Mouse (Mus musculus) spleen, embryonic (tissue): ENCODE results near the gene Npnt.

Source experiments
- CTCF ChIA-PET: fragments of 350-600 bp; sonication (Branson Sonifier 250); formaldehyde crosslinking; loops from one replicate; lab custom pipeline; 2022; lab: Charles Lee

Npnt gene

DNA sequence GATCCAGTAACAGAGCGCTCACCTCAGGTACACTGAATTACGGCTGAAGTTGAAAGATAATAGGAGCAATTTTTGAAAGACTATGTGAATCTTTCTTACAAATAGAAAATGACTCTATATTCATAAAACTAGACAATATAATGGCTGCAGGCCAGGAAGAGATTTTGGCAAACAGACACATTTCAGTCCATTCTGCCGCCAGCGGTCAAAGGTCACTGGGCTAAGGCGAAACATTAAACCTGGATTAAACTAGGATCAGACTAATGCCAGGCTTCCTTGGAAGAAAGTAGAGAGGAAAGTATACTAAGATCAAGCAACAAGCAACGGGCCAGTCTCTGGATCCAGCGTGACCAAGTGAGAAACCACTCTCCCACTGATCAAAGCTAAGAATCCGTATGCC, 11.1 kb downstream of the Npnt start:
- CTCF ChIA-PET = no interaction called here

DNA sequence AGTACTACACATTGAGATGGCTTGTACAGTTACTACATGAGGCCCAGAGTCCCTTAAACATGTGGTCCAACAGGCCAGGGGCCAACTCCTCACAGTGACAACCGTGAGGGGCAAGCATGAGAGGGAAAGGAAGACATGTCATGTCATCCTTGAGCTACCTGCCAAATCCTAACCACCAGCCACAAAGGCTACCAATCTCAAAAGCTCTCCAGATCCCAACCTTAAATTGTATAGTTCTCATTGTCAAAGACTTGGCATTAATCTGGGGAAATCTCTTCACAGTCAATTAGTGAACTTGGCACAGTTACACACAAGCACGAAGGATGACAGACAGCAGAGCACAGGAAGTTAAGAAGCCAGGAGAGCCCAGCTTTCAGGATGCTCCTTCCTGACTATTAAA, 15.4 kb downstream of the Npnt start:
- CTCF ChIA-PET = no interaction called here

DNA sequence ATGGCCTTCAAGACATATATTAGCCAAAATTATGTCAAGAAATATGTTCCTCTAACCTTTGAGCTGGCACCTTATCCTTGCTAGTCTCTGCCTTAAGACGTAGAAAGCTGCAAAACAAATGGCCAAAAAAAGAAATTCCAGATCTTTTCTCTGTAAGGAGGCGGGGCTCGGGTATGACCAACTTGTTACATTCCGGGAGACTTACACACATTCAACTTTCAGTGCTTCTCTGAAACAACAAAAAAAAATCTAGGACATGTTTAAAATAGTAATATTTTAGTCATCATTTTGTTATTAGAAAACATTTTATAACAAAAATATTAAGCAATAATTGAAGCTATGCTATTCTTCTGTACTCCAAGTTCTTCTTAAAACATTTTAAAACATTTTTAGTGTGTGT, 18.6 kb downstream of the Npnt start:
- CTCF ChIA-PET = no interaction called here

DNA sequence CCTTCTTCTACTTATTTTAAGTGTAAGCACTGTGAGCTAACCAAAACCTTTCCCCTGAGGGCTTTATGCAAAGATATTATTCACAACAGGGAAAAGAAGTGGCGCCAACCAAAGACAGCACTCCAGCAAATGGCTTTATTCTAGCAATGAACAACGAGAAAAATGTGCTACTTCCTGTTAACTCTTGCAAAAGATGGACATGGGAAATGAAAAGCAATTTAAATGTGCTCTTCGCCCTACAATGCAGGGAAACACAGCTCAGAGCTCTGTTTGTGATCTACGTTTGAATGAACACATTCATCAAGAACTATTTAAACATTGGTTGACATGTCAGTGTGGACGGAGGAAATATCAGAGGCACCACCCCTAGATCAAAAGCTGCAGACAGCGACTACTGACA, 20.2 kb downstream of the Npnt start:
- CTCF ChIA-PET = no interaction called here

DNA sequence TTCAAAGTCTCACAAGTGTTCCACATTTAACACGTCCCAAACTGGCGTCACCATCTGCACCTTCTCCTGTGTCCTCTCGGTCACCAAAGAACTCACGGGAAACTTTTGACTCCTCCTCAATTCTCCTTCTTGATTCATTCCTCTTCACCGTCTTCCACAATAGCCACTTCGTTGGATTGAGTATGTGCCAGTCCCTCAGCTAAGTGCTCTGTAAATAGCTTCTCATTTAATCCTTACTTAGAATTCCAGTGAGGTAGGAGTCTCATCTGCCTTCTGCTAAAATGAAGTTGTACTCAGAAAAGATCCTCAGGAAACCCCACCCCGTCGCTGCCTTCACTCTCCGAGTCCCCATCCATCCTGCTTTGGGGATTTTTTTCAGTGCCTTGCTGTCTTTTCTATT, 21.9 kb downstream of the Npnt start:
- CTCF ChIA-PET = interaction anchor here (0.6 kb wide), 1 partner anchor 131 kb away, joined by 7 read pairs; no protein-coding TSS in a partner anchor

DNA sequence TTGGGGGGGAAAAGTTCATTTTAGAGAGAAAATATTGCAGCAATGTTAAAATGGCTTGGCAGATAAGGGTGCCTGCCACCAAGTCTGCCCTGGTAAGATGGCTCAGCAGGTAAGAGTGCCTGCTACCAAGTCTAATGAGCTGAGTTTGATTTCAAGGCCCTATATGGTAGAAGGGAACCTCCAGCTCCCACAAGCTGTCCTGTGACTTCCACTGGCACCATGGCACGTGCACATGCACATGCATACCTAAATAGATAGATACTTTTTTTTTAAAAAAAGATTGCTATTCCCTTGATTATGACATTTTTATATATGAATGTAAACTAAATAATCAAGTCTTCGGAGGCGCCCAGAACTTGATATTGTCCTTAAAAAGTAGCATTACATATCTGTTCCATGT, 30.3 kb downstream of the Npnt start:
- CTCF ChIA-PET = no interaction called here

DNA sequence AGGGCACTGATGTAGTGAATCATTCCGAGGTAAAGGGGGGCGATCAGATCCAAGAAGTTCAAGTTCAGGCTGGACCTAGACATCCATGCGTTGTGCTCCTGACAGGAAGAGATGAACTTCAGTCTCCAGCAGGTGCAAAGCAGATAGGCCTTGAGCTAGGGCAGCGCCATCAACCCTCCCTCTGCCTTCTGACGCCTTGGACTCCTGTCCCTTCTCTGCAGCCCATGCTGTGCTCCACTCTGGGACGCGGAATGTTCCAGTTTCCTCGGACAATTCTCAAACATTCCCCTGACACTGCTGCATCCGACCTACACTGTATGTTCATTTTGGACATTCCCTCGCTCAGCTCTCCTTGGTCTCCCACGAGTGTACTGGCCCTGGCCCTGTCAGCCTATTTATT, 30.9 kb downstream of the Npnt start:
- CTCF ChIA-PET = no interaction called here

DNA sequence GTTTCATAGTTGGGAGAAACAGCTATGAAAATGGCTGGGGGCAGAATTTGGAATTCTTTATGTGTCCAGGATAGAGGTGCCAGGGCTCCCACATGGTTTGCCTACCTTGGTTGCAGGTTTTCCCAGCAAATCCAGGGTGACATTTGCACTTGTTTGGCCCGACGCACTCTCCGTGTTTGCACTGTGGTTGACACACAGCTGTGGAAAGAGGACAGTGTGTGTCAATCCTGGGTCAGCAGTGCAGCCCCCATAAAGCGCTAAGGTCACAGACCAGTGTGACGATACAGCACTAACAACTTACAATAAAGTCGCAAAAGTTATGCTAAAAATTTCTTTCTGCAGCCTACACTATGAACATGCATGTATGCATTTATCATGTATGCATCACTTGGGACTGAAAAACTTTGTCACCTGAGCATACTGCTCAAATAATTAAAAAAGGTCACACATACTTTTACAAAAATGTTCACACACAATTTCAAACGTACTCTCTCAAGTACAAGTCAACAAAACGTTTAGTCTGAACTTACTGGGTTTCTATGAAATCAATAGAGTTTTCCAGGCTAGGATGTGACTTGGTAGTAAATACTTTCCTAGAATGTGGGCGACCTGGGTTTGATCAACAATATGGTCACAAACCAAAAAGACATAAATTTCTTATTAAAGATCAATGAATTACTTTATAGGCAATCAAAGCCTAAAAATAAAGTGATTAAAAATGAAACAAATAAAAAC, 32.6 kb downstream of the Npnt start:
- CTCF ChIA-PET = no interaction called here

DNA sequence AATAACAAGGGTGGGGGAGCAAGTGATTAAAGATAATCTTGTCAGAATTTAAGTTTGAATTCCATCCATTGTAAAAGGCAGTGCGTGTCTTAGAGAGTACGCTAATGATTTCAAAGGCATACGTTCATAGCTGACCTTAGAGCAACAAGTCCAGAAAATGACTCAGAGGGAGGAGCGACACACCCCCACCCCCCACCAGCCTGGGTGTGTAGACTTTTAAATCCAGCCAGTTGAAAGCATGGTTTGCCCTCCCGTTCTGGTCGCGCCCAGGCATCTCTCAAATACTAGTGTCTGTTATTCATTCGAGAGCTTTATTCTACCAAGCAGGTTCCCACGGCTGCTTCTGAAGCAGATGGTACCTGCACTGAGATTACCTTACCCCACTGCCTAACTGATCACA, 34.4 kb downstream of the Npnt start:
- CTCF ChIA-PET = no interaction called here

DNA sequence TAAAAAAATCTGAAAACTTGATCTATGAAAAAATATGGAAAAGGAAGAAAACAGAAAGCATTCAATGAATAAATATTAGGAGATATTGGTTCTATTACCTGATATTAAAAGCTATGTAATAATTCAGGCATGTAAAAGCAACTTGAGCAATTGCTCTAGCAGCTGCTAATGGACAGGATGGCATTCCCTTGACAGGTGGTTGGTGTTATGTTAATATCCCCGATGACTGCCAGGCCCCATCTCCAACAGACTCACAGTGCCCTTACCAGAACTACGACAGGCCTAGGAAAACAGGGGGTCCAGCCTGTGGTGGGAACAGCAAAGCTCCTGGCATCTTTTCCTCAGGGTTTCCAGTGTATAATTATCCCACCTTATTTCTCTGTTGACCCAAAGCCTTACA, 37.7 kb downstream of the Npnt start:
- CTCF ChIA-PET = no interaction called here

DNA sequence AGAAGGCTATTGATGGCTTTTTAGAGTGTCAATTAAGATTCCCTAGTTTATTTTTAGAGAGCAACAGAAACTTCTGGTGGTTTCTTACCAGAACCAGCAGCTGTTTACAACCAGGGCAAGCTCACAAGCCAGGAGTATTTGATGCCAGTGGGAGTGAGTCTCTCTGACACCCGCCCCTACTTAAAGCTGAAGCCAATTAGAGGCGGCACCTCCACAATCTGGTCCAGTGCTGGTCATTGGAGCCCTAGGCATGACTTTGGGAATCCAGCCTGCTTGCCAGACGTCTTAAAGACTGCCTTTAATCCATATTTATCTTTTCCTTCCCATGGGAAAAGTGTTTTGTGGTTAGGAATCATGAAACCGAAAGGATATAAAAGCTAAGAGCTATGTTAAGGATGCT, 38.4 kb downstream of the Npnt start:
- CTCF ChIA-PET = no interaction called here

DNA sequence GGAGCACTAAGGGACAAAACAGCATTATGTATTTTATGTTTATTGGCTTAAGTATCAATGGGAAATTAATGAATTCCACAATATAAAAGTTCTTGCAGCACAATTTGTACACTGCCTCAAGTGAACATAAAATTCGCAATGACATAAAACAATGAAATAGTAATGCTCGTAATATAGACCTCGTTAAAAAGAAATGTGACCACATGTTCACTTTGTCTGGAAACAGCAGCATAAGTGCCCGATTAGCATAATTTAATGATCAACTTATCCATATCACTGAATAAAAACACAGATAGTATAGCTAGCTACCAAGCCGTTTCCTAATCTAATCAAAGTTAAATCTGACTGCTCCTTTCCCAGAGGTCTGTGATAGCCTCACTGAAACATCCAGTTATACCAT, 39.4 kb downstream of the Npnt start:
- CTCF ChIA-PET = no interaction called here

DNA sequence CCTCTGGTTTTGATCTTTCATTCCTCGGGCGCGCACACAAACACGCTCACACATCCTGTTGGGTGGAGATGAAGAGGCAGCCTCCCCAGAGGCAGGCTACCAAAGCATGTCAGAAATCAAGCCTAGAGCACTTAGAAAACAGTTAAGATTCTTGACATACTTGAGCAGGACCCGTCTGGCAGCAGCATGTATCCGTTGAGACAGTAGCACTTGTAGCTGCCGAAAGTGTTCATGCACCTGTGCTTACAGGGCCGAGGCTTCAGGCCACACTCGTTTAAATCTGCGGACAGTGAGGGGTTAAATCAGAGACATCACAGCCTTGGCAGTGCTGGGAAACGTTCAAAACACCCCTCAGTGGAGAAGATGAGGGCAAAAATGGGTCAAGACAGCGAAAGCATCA, 40.4 kb downstream of the Npnt start:
- CTCF ChIA-PET = no interaction called here

DNA sequence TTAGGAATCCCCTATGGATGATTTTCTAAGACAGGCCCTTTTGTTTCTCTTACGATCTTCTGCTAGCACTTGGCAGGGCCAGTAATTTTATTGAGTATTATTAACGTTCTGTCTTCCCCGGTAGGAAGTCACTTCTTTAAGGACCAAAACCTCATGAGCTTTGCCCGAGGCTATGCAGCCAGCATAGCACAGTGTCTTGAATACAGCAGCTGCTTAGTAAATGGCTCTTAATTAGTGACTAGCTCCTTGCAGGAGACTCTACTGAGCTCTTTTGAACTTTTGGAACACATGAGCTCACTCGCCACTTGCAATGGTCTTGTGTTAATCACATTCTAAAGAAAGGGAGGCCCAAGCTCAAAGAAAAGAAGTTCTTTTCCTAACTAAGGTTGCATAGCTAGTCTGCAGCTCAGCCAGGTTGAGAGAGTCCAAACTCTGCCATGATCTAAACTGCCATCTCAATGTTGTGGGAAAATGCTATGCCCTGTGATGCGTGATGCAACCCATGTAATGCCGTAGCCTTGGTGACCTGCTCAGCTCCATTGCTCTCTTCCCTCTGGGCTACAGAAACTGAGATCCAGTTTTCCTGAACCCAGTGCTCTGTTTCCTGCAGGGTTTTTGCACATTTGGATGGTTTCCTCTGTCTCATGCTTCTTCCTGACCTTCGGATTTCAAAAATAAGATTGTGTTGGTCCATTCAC, 42.4 kb downstream of the Npnt start:
- CTCF ChIA-PET = no interaction called here

DNA sequence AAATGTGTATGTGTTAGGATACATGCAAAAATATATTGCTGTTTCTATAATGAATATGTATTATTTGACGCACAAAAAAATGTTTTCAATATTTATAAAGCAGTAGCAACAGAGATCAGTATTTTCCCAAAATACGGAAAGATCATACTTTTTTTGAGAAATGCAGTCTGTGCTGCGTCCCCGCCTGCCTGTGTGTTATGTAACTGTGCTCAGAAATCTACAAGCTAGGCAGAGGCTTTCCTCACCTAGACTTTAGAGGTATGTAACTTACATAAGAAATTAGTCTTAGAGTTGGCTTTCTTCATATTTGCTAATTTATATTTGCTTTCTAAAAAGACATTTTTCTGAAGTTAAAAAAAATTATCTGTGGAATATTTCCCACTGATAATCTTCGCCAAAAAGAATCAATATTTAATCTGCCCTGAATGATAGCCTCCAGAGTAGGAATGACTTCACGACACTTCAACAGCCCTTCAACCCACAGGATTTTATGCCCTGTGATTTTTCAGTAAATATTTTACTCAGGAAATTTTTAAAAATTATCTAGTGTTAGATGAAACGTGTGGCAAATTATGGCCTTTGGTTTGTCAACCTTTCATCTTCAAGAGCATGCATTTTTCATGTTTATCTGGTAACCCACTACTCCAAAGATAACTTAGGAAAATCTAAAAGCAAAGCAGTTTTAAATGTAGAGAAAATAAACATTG, 44.7 kb downstream of the Npnt start:
- CTCF ChIA-PET = no interaction called here

DNA sequence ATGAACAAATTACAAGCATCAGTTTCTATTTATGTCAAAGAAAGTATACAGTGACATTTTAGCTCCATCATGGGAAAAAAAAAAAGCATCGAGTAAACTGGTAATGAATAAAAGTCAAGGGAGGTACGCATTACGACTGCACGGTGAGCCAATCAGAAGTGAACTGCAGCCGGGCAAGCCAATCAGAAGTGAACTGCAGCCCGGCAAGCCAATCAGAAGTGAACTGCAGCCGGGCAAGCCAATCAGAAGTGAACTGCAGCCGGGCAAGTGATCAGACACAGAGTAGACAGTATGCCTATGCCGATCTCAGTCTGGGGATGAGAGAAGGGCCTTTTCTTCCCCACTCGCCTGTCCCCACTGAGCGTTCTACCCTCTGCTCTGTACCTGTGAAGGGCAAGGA, 46.7 kb downstream of the Npnt start:
- CTCF ChIA-PET = no interaction called here

DNA sequence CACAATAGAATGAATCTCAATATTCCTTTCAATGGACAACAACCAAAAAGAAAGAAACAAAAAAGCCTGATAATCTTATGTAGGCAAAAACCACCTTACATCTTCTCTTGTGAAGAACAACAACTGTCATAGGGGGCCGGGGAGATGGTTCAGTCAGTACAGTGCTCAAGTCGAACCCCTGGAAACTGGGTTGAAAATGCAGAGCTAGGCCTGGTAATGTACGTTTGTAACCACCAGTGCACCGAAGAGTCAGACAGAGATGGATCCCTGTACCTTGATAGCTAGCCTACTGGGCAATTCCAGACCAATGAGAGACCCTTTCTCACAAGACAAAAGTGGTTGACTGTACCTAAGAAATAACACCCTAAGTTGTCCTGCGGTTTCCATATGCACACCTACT, 47.2 kb downstream of the Npnt start:
- CTCF ChIA-PET = no interaction called here

DNA sequence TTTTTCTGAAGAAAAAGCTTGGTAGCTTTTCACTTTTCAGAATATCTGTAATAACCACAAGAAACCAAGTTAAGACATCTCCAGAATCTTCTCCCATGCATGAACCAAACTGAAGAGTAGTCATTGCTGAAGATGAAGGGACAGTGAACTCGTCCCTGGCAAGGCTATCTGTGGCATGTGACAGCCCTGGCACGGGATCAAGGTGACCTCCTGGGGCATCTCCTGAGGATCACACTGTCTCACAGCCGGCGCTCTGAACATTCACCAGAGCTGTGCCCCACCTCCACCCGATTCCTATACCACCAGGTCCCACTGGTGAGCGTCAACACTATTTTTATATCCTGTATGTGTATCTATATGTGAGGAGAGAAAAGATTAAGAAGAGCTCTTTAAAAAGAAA, 47.9 kb downstream of the Npnt start:
- CTCF ChIA-PET = no interaction called here

DNA sequence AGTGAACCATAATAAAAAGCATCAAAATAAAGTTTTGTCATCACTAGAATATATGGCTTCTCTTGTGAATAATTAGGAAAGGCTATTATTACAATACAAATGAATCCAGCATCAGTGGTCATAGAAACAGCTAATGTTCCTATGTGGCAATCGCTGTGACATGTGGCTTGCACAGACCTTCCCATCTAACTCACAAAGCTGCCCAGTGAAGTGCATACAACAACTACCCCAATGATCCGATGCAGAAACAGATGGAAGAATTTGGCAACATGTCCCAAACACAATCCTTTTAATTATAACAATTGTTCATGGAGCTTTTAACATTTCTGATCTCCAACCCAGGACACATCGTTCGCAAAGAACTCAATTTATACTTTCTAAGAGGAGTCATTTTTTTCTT, 52.2 kb downstream of the Npnt start:
- CTCF ChIA-PET = no interaction called here

DNA sequence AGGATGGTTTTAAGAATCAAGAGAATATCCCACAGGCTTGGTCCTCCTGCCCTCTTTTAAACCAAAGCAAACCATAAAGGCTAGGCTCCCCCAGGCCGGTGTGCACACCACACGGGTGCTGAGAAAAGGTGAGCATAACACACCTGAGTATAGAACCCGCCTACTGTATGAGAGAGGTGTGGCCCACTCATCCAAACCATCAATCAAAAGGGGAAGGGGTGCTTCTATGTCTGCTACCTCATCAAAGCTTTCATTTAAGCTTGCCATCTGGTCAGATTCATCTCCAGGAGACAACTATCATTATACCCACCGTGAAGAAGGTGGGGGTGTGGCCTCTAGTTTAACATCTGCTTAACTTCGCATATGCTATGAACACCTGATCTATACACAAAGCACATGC, 52.7 kb downstream of the Npnt start:
- CTCF ChIA-PET = no interaction called here

DNA sequence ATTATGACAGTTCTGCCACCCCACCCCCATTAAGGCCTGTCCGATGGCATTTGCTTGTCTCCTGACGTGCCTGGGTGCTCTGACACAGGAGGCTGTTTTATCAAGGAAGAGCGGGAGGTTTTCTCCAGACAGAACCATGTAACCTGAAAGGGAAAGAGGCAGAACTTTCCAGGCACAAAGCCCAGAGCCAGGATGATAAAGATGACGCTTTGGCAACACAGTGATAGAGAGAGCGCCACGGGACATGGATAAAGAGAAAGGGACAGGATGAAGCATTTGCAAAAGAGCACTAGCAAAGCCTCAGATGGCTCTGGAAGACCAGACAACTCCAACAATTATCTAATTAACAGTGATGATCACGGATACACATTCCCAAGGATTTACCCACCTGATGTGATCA, 56.0 kb downstream of the Npnt start:
- CTCF ChIA-PET = no interaction called here

DNA sequence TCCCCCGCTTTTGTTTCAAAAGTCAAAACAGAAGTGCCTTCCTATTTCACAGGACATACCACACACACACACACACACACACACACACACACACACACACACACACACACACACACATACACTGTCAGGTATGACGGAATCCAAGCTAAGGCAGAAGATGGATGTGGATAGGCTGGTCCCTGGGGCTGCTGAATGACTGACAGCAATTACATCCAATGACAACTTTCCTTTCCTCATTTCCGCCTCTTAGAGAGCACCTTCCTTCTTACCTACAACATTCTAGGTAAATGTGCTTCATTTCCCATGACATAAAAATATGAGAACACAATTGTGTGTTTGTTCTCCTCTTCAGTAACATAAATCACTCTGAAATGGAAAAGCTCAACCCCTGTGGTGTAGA, 56.4 kb downstream of the Npnt start:
- CTCF ChIA-PET = no interaction called here

DNA sequence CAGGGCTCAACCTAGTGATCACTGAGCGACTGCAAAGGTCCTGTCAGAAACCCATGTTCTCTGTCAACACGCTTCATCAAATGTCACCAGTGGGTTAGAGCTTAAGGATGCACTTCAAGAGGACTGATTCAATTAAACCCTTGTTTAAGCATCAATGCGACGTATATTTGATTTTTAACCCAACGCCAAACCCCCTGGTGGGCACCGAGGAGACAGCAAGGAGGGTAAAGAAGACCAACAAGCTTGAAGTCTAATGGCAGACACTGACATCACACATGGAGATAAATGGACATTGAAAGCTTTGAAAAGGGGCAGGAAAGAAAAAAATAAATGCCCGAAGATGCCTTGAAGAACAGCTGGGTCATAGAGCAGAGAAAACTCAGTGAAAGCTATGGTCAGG, 57.0 kb downstream of the Npnt start:
- CTCF ChIA-PET = no interaction called here
